Mouse (Mus musculus) heart, postnatal 0 days (tissue): ENCODE data around the gene Ano6.

Source experiments
- CTCF ChIP-seq: IDR thresholded peaks from 2 replicates; pipeline ENCODE4 v1.5.1; 2016; ENCODE audit warnings: antibody characterized with exemption, control low read depth, low read depth
- EP300 ChIP-seq: IDR thresholded peaks from 2 replicates; pipeline ENCODE4 v1.6.1; 2016; ENCODE audit warnings: antibody characterized with exemption, low read depth

DNA sequence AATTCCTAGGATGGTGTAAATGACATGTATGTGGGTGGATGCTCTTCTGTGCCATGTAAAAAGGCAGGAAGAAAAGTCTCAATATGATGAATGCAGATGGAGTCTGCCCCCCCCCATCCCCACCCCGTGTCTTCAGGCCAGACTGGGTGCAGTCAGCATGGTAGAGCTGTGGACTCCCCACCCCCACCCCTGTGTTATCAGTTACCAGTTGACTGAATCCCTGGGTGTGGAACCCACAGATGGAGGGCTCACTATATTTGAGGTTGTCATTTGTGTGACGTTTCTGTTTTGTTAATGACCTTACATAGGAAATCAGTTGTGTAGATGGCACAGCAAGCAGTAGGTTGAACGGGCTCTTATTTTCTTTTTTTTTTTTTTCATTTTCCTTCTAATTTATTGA lies 126.7 kb downstream of the Ano6 start:
- TF ChIP-seq CTCF (no peak), EP300 (no peak)
